Mouse (Mus musculus) heart, embryonic 11.5 days (tissue): Measurements from ENCODE around the gene Mindy1. TPM values are rescaled to one million over a fixed set of nuclear protein-coding genes. Genes with fewer than 3 reads are reported as not detected.
A peak's percentile ranks its signal among the peaks of the same experiment; 100 is the strongest.

Experiments used
- ATAC-seq: fragments of 200-750 bp; cut with Nextera tagmentation; replicated peaks from 2 replicates; pipeline ENCODE4 v1.8.0; 2017; ENCODE audit warnings: moderate library complexity; ENCODE audit not compliant: insufficient number of reproducible peaks, low FRiP score, low TSS enrichment
- H3K27ac ChIP-seq: fragments of 300-500 bp; sonication (generic); 2 replicates; pipeline ENCODE4 v1.5.1; 2014; ENCODE audit warnings: mild to moderate bottlenecking, low read depth, low read length
- H3K27me3 ChIP-seq: fragments of 300-500 bp; sonication (generic); 2 replicates; pipeline ENCODE4 v1.6.1; 2014; ENCODE audit warnings: mild to moderate bottlenecking, low read length, mixed read lengths; ENCODE audit not compliant: control insufficient read depth, insufficient read depth
- H3K36me3 ChIP-seq: fragments of 300-500 bp; sonication (generic); 2 replicates; pipeline ENCODE4 v1.6.1; 2014; ENCODE audit warnings: mild to moderate bottlenecking, low read length, moderate library complexity, mixed read lengths; ENCODE audit not compliant: control insufficient read depth, insufficient read depth
- H3K4me1 ChIP-seq: fragments of 300-500 bp; sonication (generic); 2 replicates; pipeline ENCODE4 v1.6.1; 2014; ENCODE audit warnings: low read length; ENCODE audit not compliant: control insufficient read depth, insufficient read depth
- H3K4me2 ChIP-seq: fragments of 300-500 bp; sonication (generic); 2 replicates; pipeline ENCODE4 v1.6.1; 2014; ENCODE audit warnings: mild to moderate bottlenecking, moderate library complexity
- H3K4me3 ChIP-seq: fragments of 300-500 bp; sonication (generic); 2 replicates; pipeline ENCODE4 v1.5.1; 2014; ENCODE audit warnings: low read depth, low read length
- H3K9ac ChIP-seq: fragments of 300-500 bp; sonication (generic); 2 replicates; pipeline ENCODE4 v1.6.1; 2014; ENCODE audit warnings: mild to moderate bottlenecking, low read depth, low read length, moderate library complexity
- H3K9me3 ChIP-seq: fragments of 300-500 bp; sonication (generic); replicated peaks from 2 replicates; pipeline ENCODE4 v1.6.1; 2016; ENCODE audit warnings: low read length; ENCODE audit not compliant: control insufficient read depth
- WGBS: fragments of 180-500 bp; shearing (Covaris S2); extraction: QIAGEN DNeasy Blood & Tissue Kit; methylation state at CpG from one replicate; pipeline ENCODE4 v1.1.7; 2014; ENCODE audit not compliant: insufficient replicate concordance; 5-methylcytosine and 5-hydroxymethylcytosine counted together
- polyA plus RNA-seq: library from polyadenylated mRNA; unstranded; fragments of >200 nt; fragmentation: Nextera tagmentation; extraction: Ambion mirVana; gene quantifications from 2 replicates; pipeline ENCODE4 v1.2.1, GENCODE M21; 2014

Mindy1 gene
- polyA plus RNA-seq = 24.3 and 25.1 TPM in 2 replicates

- WGBS = under 1% methylated on average over 53 of the region's 53 CpGs
- Histone ChIP-seq H3K36me3 (no peaks in the 10 kb centered on the region), H3K27me3 (no peaks in the 10 kb centered on the region), H3K4me3 (peak within 1 kb of the TSS; percentile 84), H3K9ac (peak within 1 kb of the TSS; percentile 96), H3K4me2 (peak within 1 kb of the TSS; percentile 81), H3K9me3 (no peaks in the 10 kb centered on the region), H3K27ac (peak within 1 kb of the TSS; percentile 98), H3K4me1 (peaks cover 9% of the 10 kb centered on the region)
- peak; percentile 87 for ATAC-seq
Measured at GRCm38 (mm10) chr3:95281216-95282126, at the start of gene Mindy1, which contains the start of gene Prune1. Gene Mindy1 (plus strand): TSS chr3:95281345. Gene Prune1 (minus strand): TSS chr3:95282076.

GRCm38 (mm10) chr3:95232771-95233170 lies 48.4 kb upstream of the Mindy1 start:
- H3K27me3 ChIP-seq = no peaks in the 10 kb centered on the region
- 59% methylated on average over 7 of the region's 7 CpGs for WGBS
- H3K36me3 ChIP-seq = peaks cover 39% of the 10 kb centered on the region
- no peak overlapping the region for H3K4me3 ChIP-seq
- no peak overlapping the region for H3K4me2 ChIP-seq
- H3K27ac ChIP-seq = no peak overlapping the region
- peaks cover 30% of the 10 kb centered on the region for H3K4me1 ChIP-seq
- no peak overlapping the region for H3K9ac ChIP-seq
- no peaks in the 10 kb centered on the region for H3K9me3 ChIP-seq
- no peak for ATAC-seq

GRCm38 (mm10) chr3:95233303-95233980 lies 47.7 kb upstream of the Mindy1 start:
- Histone ChIP-seq H3K27ac (no peak overlapping the region), H3K36me3 (peaks cover 43% of the 10 kb centered on the region), H3K9me3 (no peaks in the 10 kb centered on the region), H3K4me2 (no peak overlapping the region), H3K27me3 (no peaks in the 10 kb centered on the region), H3K4me3 (no peak overlapping the region), H3K9ac (no peak overlapping the region), H3K4me1 (peaks cover 30% of the 10 kb centered on the region)
- 86% methylated on average over 16 of the region's 16 CpGs for WGBS
- ATAC-seq = no peak

GRCm38 (mm10) chr3:95235386-95236301 lies 45.5 kb upstream of the Mindy1 start:
- no peaks in the 10 kb centered on the region for H3K27me3 ChIP-seq
- 82% methylated on average over 23 of the region's 23 CpGs for WGBS
- H3K4me1 ChIP-seq = peaks cover 22% of the 10 kb centered on the region
- H3K27ac ChIP-seq = no peak overlapping the region
- ATAC-seq = no peak
- peaks cover 43% of the 10 kb centered on the region for H3K36me3 ChIP-seq
- H3K9me3 ChIP-seq = no peaks in the 10 kb centered on the region
- H3K9ac ChIP-seq = no peak overlapping the region
- no peak overlapping the region for H3K4me3 ChIP-seq
- H3K4me2 ChIP-seq = no peak overlapping the region

- H3K36me3 ChIP-seq = peaks cover 32% of the 10 kb centered on the region
- WGBS = 83% methylated on average over 8 of the region's 8 CpGs
- no peaks in the 10 kb centered on the region for H3K27me3 ChIP-seq
- no peak overlapping the region for H3K9ac ChIP-seq
- no peak overlapping the region for H3K4me3 ChIP-seq
- peaks cover 3% of the 10 kb centered on the region; the same call in 1 of the 2 replicates for H3K4me1 ChIP-seq
- no peak for ATAC-seq
- H3K27ac ChIP-seq = no peak overlapping the region
- H3K9me3 ChIP-seq = no peaks in the 10 kb centered on the region
- H3K4me2 ChIP-seq = no peak overlapping the region
Measured at GRCm38 (mm10) chr3:95237541-95238099, 43.5 kb upstream of the Mindy1 start.

GRCm38 (mm10) chr3:95239022-95239421 lies 42.1 kb upstream of the Mindy1 start:
- no peak for ATAC-seq
- H3K9me3 ChIP-seq = no peaks in the 10 kb centered on the region

DNA sequence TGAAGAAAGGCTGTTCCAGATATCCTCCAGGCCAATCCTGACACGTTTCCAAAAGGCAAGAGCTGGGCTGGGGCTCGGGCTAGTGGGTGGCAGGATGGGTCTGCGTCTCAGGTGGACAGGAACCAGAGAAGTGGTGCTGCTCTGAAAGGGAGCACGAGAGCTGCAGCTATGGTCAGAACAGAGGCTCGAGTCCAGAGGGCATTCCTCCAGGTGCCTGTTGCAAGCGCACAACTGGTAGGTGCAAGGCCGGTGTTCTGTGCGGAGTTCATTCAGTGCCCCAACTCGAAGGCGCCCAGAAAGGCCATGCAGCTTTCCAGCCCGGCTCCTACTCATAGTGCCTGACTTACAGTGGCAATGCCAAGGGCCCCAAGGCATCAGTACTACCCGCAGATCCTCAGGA lies 41.2 kb upstream of the Mindy1 start:
- ATAC-seq = no peak
- Histone ChIP-seq H3K9me3 (no peaks in the 10 kb centered on the region), H3K9ac (no peak overlapping the region), H3K4me1 (no peaks in the 10 kb centered on the region), H3K27me3 (no peaks in the 10 kb centered on the region), H3K27ac (no peak overlapping the region), H3K36me3 (peaks cover 15% of the 10 kb centered on the region), H3K4me2 (no peak overlapping the region), H3K4me3 (no peak overlapping the region; the same call in 1 of the 2 replicates)
- 84% methylated on average over 12 of the region's 12 CpGs for WGBS

More at GRCm38 (mm10) chr3:95239022-95239421, 42.1 kb upstream of the Mindy1 start:
- Histone ChIP-seq H3K27ac (no peak overlapping the region), H3K4me2 (no peak overlapping the region), H3K27me3 (no peaks in the 10 kb centered on the region), H3K4me3 (no peak overlapping the region), H3K36me3 (peaks cover 20% of the 10 kb centered on the region), H3K9ac (no peak overlapping the region), H3K4me1 (no peaks in the 10 kb centered on the region)
- WGBS = 85% methylated on average over 6 of the region's 6 CpGs
